Mouse (Mus musculus): ENCODE data around the gene Pomgnt2.

DNA sequence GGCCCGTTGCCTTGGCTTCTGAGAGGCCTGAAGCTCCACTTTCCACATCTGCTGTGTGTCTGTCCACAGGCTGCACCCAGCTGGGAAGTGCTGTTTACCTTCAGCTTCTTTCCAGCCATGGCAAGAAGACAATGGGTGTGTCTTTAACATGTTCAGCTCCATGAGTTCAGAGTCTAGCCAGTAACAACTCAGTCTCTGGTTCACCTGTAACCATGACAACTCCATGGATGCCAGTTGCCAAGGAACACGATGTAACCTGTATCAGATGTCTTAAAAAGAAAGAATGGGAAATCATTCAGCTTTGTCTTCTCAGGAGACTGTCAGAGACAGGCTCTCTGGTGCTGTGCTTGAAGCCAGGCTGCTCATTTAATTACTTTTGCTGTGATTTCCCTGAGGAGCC is 12.0 kb upstream of the Pomgnt2 start:
- TF ChIP-seq GATA1 (IDR thresholded peaks at IDR 0.05; ENCODE audit: borderline replicate concordance, low read length) (no peak), FLI1 (IDR thresholded peaks at IDR 0.05; ENCODE audit: low read length) (no peak)

All from megakaryocyte, embryonic 14.5 days (primary cell).